Mouse (Mus musculus): ENCODE results near the gene Tnfrsf14.

- peak; percentile 96 for TF ChIP-seq CTCF (IDR thresholded peaks at IDR 0.05; ENCODE audit: borderline replicate concordance, extremely low read depth, insufficient read depth, insufficient read length)
- TF ChIP-seq POLR2A (IDR thresholded peaks at IDR 0.05; ENCODE audit: borderline replicate concordance, extremely low read depth, insufficient read depth, insufficient read length, poor library complexity, severe bottlenecking), result peak; percentile 26; the same call in 1 of the 2 replicates
Measured at GRCm38 (mm10) chr4:154877864-154878548, 50.4 kb downstream of the Tnfrsf14 start.

Data from brain, embryonic 14.5 days (tissue).